Mouse (Mus musculus) Patski (cell line): Measurements from ENCODE around the gene Gm20388. TPM values are rescaled to one million over a fixed set of nuclear protein-coding genes. Genes with fewer than 3 reads are reported as not detected.

ENCODE experiments used
- ATAC-seq: fragments of 100-300 bp; one replicate; pipeline ENCODE4 v1.8.0; 2021
- CTCF ChIA-PET: fragments of 350-600 bp; sonication (Branson Sonifier 250); formaldehyde crosslinking; loops from one replicate; lab custom pipeline; 2022; ENCODE audit warnings: inconsistent platforms; lab: Charles Lee
- POLR2A ChIA-PET: fragments of 350-600 bp; sonication (Branson Sonifier 250); formaldehyde crosslinking; loops from one replicate; lab custom pipeline; 2022; ENCODE audit warnings: antibody characterized with exemption, inconsistent platforms; lab: Charles Lee
- DNase-seq: peaks from one replicate; pipeline ENCODE4 v3.0.0-alpha.2; 2011; ENCODE audit warnings: low read depth, low spot score
- H3K27me3 ChIP-seq: fragments of 371-371 bp; one replicate; pipeline ENCODE4 v1.5.1; 2021
- CTCF ChIP-seq: fragments of 100-300 bp; IDR thresholded peaks from one replicate; pipeline ENCODE4 v1.5.1; 2021
- in situ Hi-C: fragments of 300-500 bp; cut with MboI; formaldehyde crosslinking; loops from 3 replicates; pipeline ENCODE4 v1.11.1; 2018; ENCODE audit warnings: low pct_unique_long_range_greater_than_20kb, mixed read lengths
- polyA plus RNA-seq: library from polyadenylated mRNA; unstranded; gene quantifications from one replicate; pipeline ENCODE4 v1.2.3, GENCODE M21; 2021

Gm20388 gene
- polyA plus RNA-seq, 1 experiment from 2014 or later = 86.7 TPM

DNA sequence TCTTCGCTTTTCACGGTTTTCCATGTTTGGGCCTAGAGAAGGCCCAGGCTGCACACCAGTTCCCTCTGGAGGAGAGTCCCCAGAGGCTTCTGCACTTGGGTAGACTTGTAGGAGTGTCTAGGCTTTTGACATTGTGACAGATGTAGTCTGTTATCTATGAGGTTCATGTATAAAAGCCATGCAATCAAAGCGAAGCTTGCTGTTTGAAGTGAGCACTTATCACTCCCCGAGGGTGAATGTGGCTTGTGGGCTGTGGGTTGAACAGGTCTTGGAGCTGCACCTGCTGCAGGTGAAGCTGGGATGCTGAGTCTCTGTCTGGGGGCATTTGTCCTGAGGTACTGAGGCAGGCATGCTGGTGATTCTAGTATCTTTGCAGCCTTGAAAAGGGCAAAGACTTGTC lies 2057.9 kb downstream of the Gm20388 start:
- CTCF ChIA-PET = interaction anchor here (1.3 to 3.1 kb wide), 2 partner anchors 9 to 19 kb away, joined by 3 to 14 read pairs; no protein-coding TSS in a partner anchor
- ATAC-seq = no peak
- no peak for DNase-seq
- H3K27me3 ChIP-seq = no peaks in the 10 kb centered on the region
- TF ChIP-seq CTCF = no peak
- in situ Hi-C loops = no loop called here
- POLR2A ChIA-PET = interaction anchor here (0.9 to 1.0 kb wide), 2 partner anchors 12 to 301 kb away, joined by 3 read pairs; no protein-coding TSS in a partner anchor

DNA sequence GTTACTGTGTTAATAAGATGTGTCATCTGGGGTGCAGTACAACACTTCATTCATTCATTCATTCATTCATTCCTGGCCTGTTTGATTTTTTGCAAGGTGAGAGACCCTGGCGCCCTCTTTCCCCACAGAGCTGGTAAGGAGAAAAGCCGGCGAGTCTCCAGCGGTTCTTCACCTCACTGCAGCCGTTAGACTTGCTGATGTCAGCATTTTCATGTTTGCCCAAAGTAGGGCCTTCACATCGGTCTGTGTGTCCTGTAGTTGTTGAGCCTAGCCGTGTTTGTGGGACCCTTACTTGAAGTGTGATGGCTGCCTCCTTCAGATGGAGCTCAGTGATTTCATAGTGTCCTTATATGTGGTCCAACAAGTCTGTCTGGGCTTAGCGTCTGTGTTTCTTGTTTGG lies 2059.6 kb downstream of the Gm20388 start:
- no peak for DNase-seq
- in situ Hi-C loops = loop anchor here (10.0 kb wide), 1 partner anchor 295 kb away; no protein-coding TSS in a partner anchor
- TF ChIP-seq CTCF = no peak
- ChIA-PET POLR2A (no interaction called here), CTCF (no interaction called here)
- H3K27me3 ChIP-seq = no peaks in the 10 kb centered on the region
- no peak for ATAC-seq

DNA sequence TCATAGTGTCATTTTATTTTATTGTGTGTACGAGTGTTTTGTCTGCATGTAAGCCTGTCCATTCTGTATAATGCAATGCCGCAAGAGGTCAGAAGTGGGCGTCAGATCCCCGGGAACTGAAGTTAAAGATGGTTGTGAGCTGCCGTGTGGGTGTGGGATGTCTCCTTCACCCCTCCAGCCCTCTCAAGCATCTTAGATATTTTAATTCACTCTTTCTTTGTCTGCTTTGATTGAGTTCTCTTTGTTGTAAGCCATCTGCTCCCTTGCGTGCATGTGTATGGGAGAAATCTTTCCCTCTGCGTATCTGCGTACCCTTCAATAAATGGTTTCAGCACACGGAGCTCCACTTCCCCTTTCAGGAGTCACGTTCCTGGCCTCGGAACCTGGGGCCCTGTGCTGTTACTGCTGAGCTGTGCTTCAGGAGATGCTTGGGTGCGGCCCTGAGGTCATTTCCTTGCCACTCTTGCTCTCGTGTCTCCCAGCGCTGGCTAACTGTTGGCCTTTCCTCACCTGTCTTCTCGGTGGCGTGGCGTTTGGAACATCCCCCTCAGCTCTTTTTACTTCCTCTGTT lies 2060.9 kb downstream of the Gm20388 start:
- TF ChIP-seq CTCF = no peak
- DNase-seq (no peak), ATAC-seq (no peak)
- in situ Hi-C loops = loop anchor here (10.0 kb wide), 1 partner anchor 293 kb away; no protein-coding TSS in a partner anchor
- POLR2A ChIA-PET = interaction anchor here (0.5 kb wide), 1 partner anchor 279 kb away, joined by 3 read pairs; no protein-coding TSS in a partner anchor
- no peaks in the 10 kb centered on the region for H3K27me3 ChIP-seq
- CTCF ChIA-PET = interaction anchor here (1.0 kb wide), 1 partner anchor 10 kb away, joined by 3 read pairs; no protein-coding TSS in a partner anchor

DNA sequence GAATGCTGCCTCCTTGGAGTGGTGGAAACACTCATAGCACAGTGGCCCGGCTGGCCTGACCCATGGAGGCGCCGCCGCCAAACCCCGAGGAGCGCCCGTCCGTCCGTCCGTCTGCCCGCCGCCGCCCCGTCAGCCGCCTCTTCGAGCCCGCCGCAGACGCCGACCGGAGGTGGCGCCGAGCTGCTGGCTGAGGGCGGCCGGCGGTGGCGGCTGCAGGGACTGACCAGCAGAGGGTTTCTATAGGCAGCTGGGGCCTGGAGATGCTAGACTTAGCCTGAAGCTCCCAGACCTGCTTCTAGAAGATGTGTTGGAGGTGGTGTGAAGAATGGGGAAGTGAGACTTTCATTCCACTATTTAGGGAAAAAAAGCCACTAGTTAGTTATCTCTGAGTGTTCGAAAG lies 2063.3 kb downstream of the Gm20388 start:
- no peak for DNase-seq
- TF ChIP-seq CTCF = no peak
- H3K27me3 ChIP-seq = no peaks in the 10 kb centered on the region
- CTCF ChIA-PET = no interaction called here
- in situ Hi-C loops = loop anchor here (10.0 kb wide), 1 partner anchor 291 kb away; no protein-coding TSS in a partner anchor
- POLR2A ChIA-PET = no interaction called here
- no peak for ATAC-seq

DNA sequence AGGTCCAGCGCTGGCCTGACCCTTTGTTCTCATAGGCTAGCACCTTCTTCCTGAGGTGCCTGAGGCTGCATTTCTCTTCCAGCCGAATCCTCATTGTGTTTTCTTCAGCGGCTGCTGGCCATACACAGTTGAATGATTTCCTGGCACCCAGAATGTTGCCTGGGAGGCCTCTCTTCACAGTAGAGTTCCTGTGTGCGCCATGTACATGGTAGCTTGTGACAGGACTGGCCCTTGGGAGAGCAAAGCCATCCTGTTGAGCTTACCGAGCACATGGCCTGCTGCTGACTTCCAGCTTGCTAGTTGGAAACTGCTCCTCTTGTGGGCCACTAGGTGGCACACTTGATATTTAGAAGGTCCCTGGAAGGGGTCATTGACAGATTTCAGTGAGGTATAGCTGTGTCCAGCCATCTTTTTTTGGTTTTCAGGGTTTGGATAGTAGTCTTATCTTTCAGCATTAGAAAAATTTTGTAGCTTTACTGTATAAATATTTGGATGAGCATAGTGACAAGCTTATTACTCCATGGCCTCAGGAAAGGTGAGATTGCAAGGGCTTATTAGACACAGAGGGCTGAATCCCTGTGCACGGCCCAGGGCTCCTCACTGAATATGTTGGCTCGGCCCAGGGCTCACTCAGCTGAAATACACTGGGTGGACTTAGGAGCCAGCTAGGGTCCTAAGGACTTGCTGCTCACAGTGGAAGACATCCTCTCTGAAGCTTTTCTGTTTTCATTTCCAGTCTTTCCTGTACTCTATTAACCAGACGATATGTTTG lies 2067.4 kb downstream of the Gm20388 start:
- DNase-seq (peak; percentile 55), ATAC-seq (peak; percentile 81)
- peak; percentile 94 for TF ChIP-seq CTCF
- ChIA-PET POLR2A (interaction anchor here (0.5 to 1.3 kb wide), 4 partner anchors 10 to 162 kb away, joined by 3 to 6 read pairs (median 4); no protein-coding TSS in a partner anchor), CTCF (interaction anchor here (0.7 to 2.9 kb wide), 30 partner anchors 10 to 391 kb away, joined by 3 to 16 read pairs (median 4); partner anchors contain the start of gene Zfpm1)
- no peaks in the 10 kb centered on the region for H3K27me3 ChIP-seq
- in situ Hi-C loops = loop anchor here (10.0 kb wide), 1 partner anchor 287 kb away; no protein-coding TSS in a partner anchor

DNA sequence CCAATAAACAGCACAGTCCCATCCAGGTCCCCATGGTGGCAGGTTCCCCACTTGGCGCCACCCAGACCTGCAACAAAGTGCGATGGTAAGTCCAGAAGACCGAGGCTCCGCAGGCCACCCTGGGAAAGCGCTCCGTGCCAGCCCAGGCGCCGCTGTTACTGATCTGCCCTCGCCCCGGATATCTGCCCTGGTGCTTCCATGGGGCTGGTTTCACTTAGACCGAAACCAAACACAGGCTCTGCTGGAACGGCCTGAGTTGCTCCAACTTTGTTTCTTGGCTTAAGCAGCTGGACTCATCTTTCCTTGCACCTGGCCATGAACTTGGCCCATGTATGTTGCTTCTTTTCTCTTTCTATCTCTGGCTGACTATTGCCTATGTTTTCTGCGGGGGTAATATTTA lies 2068.0 kb downstream of the Gm20388 start:
- no peak for TF ChIP-seq CTCF
- ATAC-seq (no peak), DNase-seq (no peak)
- CTCF ChIA-PET = interaction anchor here (0.7 to 2.9 kb wide), 27 partner anchors 9 to 390 kb away, joined by 3 to 16 read pairs (median 5); partner anchors contain the start of gene Zfpm1
- in situ Hi-C loops = loop anchor here (10.0 kb wide), 1 partner anchor 286 kb away; no protein-coding TSS in a partner anchor
- POLR2A ChIA-PET = interaction anchor here (0.6 to 1.2 kb wide), 2 partner anchors 9 to 32 kb away, joined by 3 to 6 read pairs; no protein-coding TSS in a partner anchor
- H3K27me3 ChIP-seq = no peaks in the 10 kb centered on the region

DNA sequence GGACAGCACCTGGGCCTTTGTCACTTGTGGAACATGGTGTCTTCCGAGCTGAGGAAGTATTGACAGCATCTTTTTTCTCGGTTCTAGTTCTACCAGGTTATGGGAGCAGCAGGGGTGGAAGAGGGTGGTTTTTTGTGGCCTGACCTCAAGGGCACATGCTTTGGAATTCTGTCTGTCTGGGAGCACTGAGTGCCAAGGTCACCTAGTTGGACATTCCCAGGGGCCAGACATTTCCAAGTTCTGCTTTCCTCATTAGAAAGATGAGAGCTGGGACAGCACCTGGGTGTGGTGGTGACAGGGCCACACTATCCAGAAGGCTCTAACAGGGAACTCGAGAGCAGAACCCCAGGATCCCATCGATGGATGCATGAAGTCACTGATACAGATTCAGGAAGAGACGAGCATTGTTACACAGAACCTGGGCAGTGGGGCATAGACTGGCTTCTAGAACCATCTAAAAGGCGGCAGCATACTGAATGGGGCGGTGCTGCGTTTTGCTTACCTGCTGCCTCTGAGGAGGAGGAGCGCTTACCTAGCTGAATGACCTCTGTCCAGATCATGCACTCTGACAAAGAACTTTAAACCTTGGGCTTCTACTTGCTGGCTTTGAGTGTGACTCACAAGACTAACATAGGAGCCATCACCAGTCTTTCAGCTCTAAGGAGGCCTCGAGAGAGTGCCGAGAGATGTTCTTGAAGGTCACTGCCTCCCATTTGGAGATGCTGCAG lies 2070.3 kb downstream of the Gm20388 start:
- ChIA-PET CTCF (no interaction called here), POLR2A (interaction anchor here (1.2 to 1.3 kb wide), 2 partner anchors 18 to 157 kb away, joined by 3 read pairs; no protein-coding TSS in a partner anchor)
- in situ Hi-C loops = no loop called here
- H3K27me3 ChIP-seq = no peaks in the 10 kb centered on the region
- no peak for DNase-seq
- TF ChIP-seq CTCF = no peak
- ATAC-seq = no peak

DNA sequence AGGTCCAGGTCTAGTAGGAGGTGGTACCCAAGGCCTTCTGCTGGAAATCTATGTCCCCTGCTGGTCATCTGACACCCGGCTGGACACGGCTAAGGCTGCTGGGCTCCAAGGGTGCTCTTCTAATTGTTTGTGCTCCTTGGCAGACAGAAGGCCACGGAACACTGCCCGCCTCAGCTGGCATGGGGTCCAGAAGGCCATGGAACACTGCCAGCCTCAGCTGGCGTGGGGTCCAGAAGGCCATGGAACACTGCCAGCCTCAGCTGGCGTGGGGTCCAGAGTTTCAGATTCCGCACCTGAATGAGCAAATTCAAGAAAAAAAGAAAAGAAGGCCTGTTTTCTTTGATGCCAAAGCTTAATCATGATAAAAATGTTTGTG lies 2070.9 kb downstream of the Gm20388 start:
- DNase-seq (no peak), ATAC-seq (no peak)
- POLR2A ChIA-PET = interaction anchor here (1.3 kb wide), 1 partner anchor 17 kb away, joined by 3 read pairs; no protein-coding TSS in a partner anchor
- no peaks in the 10 kb centered on the region for H3K27me3 ChIP-seq
- TF ChIP-seq CTCF = no peak
- CTCF ChIA-PET = no interaction called here
- in situ Hi-C loops = no loop called here

DNA sequence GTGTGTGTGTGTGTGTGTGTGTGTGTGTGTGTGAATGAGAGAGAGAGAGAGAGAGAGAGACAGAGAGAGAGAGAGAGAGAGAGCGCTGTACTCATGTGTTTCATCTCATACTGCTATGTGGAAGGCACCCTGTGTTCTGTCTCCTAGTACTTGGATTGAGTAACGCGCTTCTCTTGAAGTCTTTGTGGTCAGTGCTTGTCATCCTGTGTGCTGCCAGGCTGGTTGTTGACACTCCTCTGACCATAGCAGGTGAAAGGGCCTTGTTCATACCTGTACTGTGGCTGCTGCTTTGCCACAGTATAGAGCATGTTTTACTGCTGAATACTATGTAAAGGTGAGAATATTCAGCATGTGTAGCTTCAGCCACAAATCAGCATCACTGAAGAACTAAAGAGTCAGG lies 2075.0 kb downstream of the Gm20388 start:
- CTCF ChIA-PET = no interaction called here
- POLR2A ChIA-PET = no interaction called here

DNA sequence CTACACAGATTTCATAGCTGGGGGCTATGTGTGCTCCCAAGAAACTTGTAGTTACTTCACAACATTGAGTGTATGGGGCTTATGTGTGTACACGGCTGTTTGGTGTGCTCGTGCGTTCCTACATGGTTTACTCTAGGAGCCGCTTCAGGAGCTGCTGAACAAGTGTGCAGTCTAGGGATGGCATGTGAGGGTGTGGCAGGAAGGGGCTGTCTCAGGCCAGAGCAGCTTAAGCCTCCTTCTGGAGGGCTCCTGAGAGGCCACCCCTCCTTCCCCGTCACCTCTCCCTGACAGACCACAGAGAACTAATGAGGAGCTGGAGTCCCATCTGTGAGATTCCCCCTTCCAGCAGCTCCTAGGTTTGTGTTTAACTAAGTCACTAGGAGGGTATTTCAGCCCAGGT lies 2077.3 kb downstream of the Gm20388 start:
- in situ Hi-C loops = no loop called here
- ChIA-PET CTCF (interaction anchor here (0.7 to 2.0 kb wide), 4 partner anchors 10 to 228 kb away, joined by 3 to 6 read pairs (median 4); no protein-coding TSS in a partner anchor), POLR2A (interaction anchor here (0.8 to 1.1 kb wide), 3 partner anchors 9 to 167 kb away, joined by 3 to 6 read pairs (median 4); no protein-coding TSS in a partner anchor)
- no peaks in the 10 kb centered on the region for H3K27me3 ChIP-seq
- ATAC-seq (no peak), DNase-seq (no peak)
- no peak for TF ChIP-seq CTCF

More for the DNA sequence above, 2075.0 kb downstream of the Gm20388 start:
- no peaks in the 10 kb centered on the region for H3K27me3 ChIP-seq
- TF ChIP-seq CTCF = no peak
- ATAC-seq = no peak
- in situ Hi-C loops = no loop called here
- no peak for DNase-seq
